Mouse (Mus musculus) heart, adult 2 months (tissue): ENCODE measurements at regions not wholly inside any gene's neighbourhood (a gene's known extent, or its start where the extent isn't known, plus 50 kb on each side); places are given as distances from the start of the nearest gene placed in this dataset.

Experiments
- DNase-seq, 2 experiments: peaks; one replicate each; pipeline ENCODE4 v3.0.0; 2021
- H3K27ac ChIP-seq: fragments of 200-600 bp; 2 replicates; pipeline ENCODE4 v1.8.1; 2022
- H3K27me3 ChIP-seq: fragments of 200-500 bp; 2 replicates; pipeline ENCODE4 v1.6.1; 2012; ENCODE audit warnings: mild to moderate bottlenecking, low read length, inconsistent platforms, mixed read lengths; ENCODE audit not compliant: control insufficient read depth, insufficient read depth
- H3K36me3 ChIP-seq: fragments of 200-500 bp; 2 replicates; pipeline ENCODE4 v1.6.1; 2012; ENCODE audit warnings: low read length, inconsistent platforms; ENCODE audit not compliant: control insufficient read depth, insufficient read depth
- H3K4me1 ChIP-seq: fragments of 200-500 bp; 2 replicates; pipeline ENCODE4 v1.6.1; 2011; ENCODE audit warnings: low read length; ENCODE audit not compliant: control insufficient read depth, insufficient read depth
- H3K4me3 ChIP-seq: fragments of 200-600 bp; 2 replicates; pipeline ENCODE4 v1.8.1; 2022
- H3K79me2 ChIP-seq: fragments of 200-500 bp; replicated peaks from 2 replicates; pipeline ENCODE4 v1.6.1; 2012; ENCODE audit warnings: mild to moderate bottlenecking, inconsistent platforms, low read length, moderate library complexity, mixed read lengths; ENCODE audit not compliant: control insufficient read depth, insufficient read depth
- H3K9ac ChIP-seq: fragments of 200-500 bp; 2 replicates; pipeline ENCODE4 v1.6.1; 2012; ENCODE audit warnings: low read depth, mild to moderate bottlenecking, control low read depth, inconsistent platforms, low read length, mixed read lengths
- CTCF ChIP-seq: fragments of 200-600 bp; IDR thresholded peaks from 2 replicates; pipeline ENCODE4 v1.8.1; 2022; ENCODE audit warnings: antibody characterized with exemption, mild to moderate bottlenecking, moderate library complexity
- EP300 ChIP-seq: fragments of 200-500 bp; IDR thresholded peaks from 2 replicates; pipeline ENCODE4 v1.6.1; 2011; ENCODE audit warnings: low read depth, low read length, control low read depth; ENCODE audit not compliant: insufficient read depth
- POLR2A ChIP-seq: fragments of 200-500 bp; IDR thresholded peaks from 2 replicates; pipeline ENCODE4 v1.6.1; 2011; ENCODE audit warnings: mild to moderate bottlenecking, low read depth, low read length, control low read depth; ENCODE audit not compliant: insufficient read depth
- WGBS: fragments of 180-500 bp; shearing (Covaris S2); methylation state at CpG from one replicate; pipeline ENCODE4 v1.1.7; 2018; 5-methylcytosine and 5-hydroxymethylcytosine counted together
- intact Hi-C: fragments of 180-260 bp; cut with DNase I; formaldehyde crosslinking; loops from one replicate; pipeline ENCODE4 v1.15.1; 2025

- 76% methylated on average over 8 of the region's 8 CpGs for WGBS
- Histone ChIP-seq H3K27me3 (no peaks in the 10 kb centered on the region), H3K79me2 (no peaks in the 10 kb centered on the region), H3K36me3 (no peaks in the 10 kb centered on the region), H3K4me1 (no peaks in the 10 kb centered on the region), H3K27ac (no peak overlapping the region), H3K9ac (no peak overlapping the region), H3K4me3 (no peak overlapping the region)
- no peak for DNase-seq
- intact Hi-C loops, result no loop called here
- TF ChIP-seq EP300, result no peak
- TF ChIP-seq POLR2A, result no peak
- no peak for TF ChIP-seq CTCF
Observed at GRCm38 (mm10) chr8:90535515-90536156, 187.5 kb upstream of the Tox3 start.

- Histone ChIP-seq H3K79me2 (no peaks in the 10 kb centered on the region), H3K27ac (no peak overlapping the region), H3K4me3 (no peak overlapping the region), H3K27me3 (no peaks in the 10 kb centered on the region), H3K9ac (no peak overlapping the region), H3K36me3 (no peaks in the 10 kb centered on the region), H3K4me1 (no peaks in the 10 kb centered on the region)
- WGBS, result 33% methylated on average over 8 of the region's 8 CpGs
- intact Hi-C loops, result no loop called here
- DNase-seq, result no peak
- no peak for TF ChIP-seq CTCF
- TF ChIP-seq POLR2A, result no peak
- TF ChIP-seq EP300, result no peak
Observed at GRCm38 (mm10) chr8:90521393-90521792, 173.2 kb upstream of the Tox3 start.

GRCm38 (mm10) chr8:90520186-90520585 lies 172.0 kb upstream of the Tox3 start:
- TF ChIP-seq CTCF, result no peak
- TF ChIP-seq POLR2A, result no peak
- TF ChIP-seq EP300, result no peak
- Histone ChIP-seq H3K4me1 (no peaks in the 10 kb centered on the region), H3K9ac (no peak overlapping the region), H3K4me3 (no peak overlapping the region), H3K36me3 (no peaks in the 10 kb centered on the region), H3K79me2 (no peaks in the 10 kb centered on the region), H3K27ac (no peak overlapping the region), H3K27me3 (no peaks in the 10 kb centered on the region)
- intact Hi-C loops, result no loop called here
- 41% methylated on average over 4 of the region's 4 CpGs for WGBS
- no peak for DNase-seq

- no peak overlapping the region for H3K27ac ChIP-seq
- H3K27me3 ChIP-seq, result no peaks in the 10 kb centered on the region
- no peak for DNase-seq
- intact Hi-C loops, result no loop called here
- 90% methylated on average over 6 of the region's 6 CpGs for WGBS
- no peak overlapping the region for H3K4me3 ChIP-seq
- TF ChIP-seq POLR2A (no peak), CTCF (no peak), EP300 (no peak)
- H3K79me2 ChIP-seq, result no peaks in the 10 kb centered on the region
- no peak overlapping the region for H3K9ac ChIP-seq
- no peaks in the 10 kb centered on the region for H3K36me3 ChIP-seq
- H3K4me1 ChIP-seq, result no peaks in the 10 kb centered on the region
Observed at GRCm38 (mm10) chr8:90519567-90519966, 171.4 kb upstream of the Tox3 start.

- TF ChIP-seq POLR2A (no peak), EP300 (no peak), CTCF (no peak)
- H3K9ac ChIP-seq, result no peak overlapping the region
- no peak for DNase-seq
- H3K79me2 ChIP-seq, result no peaks in the 10 kb centered on the region
- no peaks in the 10 kb centered on the region for H3K27me3 ChIP-seq
- WGBS, result 60% methylated on average over 3 of the region's 3 CpGs
- no peak overlapping the region for H3K27ac ChIP-seq
- no peaks in the 10 kb centered on the region for H3K4me1 ChIP-seq
- H3K36me3 ChIP-seq, result no peaks in the 10 kb centered on the region
- no peak overlapping the region for H3K4me3 ChIP-seq
- intact Hi-C loops, result no loop called here
Observed at GRCm38 (mm10) chr8:90514191-90514590, 166.0 kb upstream of the Tox3 start.

- DNase-seq, result no peak
- WGBS, result 95% methylated on average over 4 of the region's 4 CpGs
Observed at GRCm38 (mm10) chr8:90513601-90514000, 165.5 kb upstream of the Tox3 start.

More at GRCm38 (mm10) chr8:90513601-90514000, 165.5 kb upstream of the Tox3 start:
- H3K27me3 ChIP-seq, result no peaks in the 10 kb centered on the region
- no peak overlapping the region for H3K4me3 ChIP-seq
- TF ChIP-seq CTCF, result no peak
- TF ChIP-seq POLR2A, result no peak
- TF ChIP-seq EP300, result no peak
- no peak overlapping the region for H3K27ac ChIP-seq
- no peaks in the 10 kb centered on the region for H3K36me3 ChIP-seq
- H3K4me1 ChIP-seq, result no peaks in the 10 kb centered on the region
- intact Hi-C loops, result no loop called here
- H3K9ac ChIP-seq, result no peak overlapping the region
- no peaks in the 10 kb centered on the region for H3K79me2 ChIP-seq
